ENCODE assay signal across 8 mouse cellular contexts in genomic region chr5:134571730-134572507, GRCm38 (mm10). TPM values are rescaled to one million over a fixed set of nuclear protein-coding genes. Genes with fewer than 3 reads are reported as not detected.
DNase-seq lines count a peak whose midpoint lies in the region; ATAC-seq lines count a peak whose summit lies in the region.

No protein-coding gene starts in this region.

- H3K9ac ChIP-seq in hindbrain, embryonic 12.5 days: peak overlapping the region; percentile 64
- H3K9ac ChIP-seq in limb, embryonic 11.5 days (ENCODE audit: low read length): peak overlapping the region; percentile 58
- peak overlapping the region; percentile 62 for H3K9ac ChIP-seq in stomach, embryonic 16.5 days (ENCODE audit: low read length)

- peak overlapping the region; percentile 43 for H3K4me3 ChIP-seq in hindbrain, embryonic 12.5 days
- peak overlapping the region; percentile 37 for H3K4me3 ChIP-seq in limb, embryonic 11.5 days (ENCODE audit: low read depth, low read length)
- H3K4me3 ChIP-seq in midbrain, embryonic 10.5 days: peak overlapping the region; percentile 57
- H3K4me3 ChIP-seq in stomach, embryonic 16.5 days (replicated peaks; ENCODE audit: low read length): peak overlapping the region; percentile 58

- DNase-seq in left cerebral cortex, adult 18-20 months (ENCODE audit: low spot score in 2 of 2): peak; percentile 44 to 61
- no peak for DNase-seq in left cerebral cortex, adult 11 months (ENCODE audit: low spot score)
- DNase-seq in adrenal gland, postnatal 25 days: peak; percentile 30
- DNase-seq in limb, embryonic 11.5 days (ENCODE audit: low spot score): peak; percentile 76
- DNase-seq in midbrain, embryonic 10.5 days (ENCODE audit: low spot score): peak; percentile 67

- no peaks in the 10 kb centered on the region for H3K36me3 ChIP-seq in hindbrain, embryonic 12.5 days
- H3K36me3 ChIP-seq in limb, embryonic 11.5 days (ENCODE audit: control insufficient read depth, insufficient read depth, low read length): no peaks in the 10 kb centered on the region
- no peaks in the 10 kb centered on the region for H3K36me3 ChIP-seq in midbrain, embryonic 10.5 days
- H3K36me3 ChIP-seq in stomach, embryonic 16.5 days (ENCODE audit: control insufficient read depth, insufficient read depth, low read length): no peaks in the 10 kb centered on the region

- H3K27ac ChIP-seq in hindbrain, embryonic 12.5 days: peak overlapping the region; percentile 79
- H3K27ac ChIP-seq in limb, embryonic 11.5 days (replicated peaks; ENCODE audit: low read depth, low read length): peak overlapping the region; percentile 64
- peak overlapping the region; percentile 81 for H3K27ac ChIP-seq in midbrain, embryonic 10.5 days (replicated peaks)
- peak overlapping the region; percentile 88 for H3K27ac ChIP-seq in stomach, embryonic 16.5 days (ENCODE audit: low read length)

- WGBS in hindbrain, embryonic 12.5 days: 1% methylated on average over 23 of the region's 23 CpGs
- 2% methylated on average over 23 of the region's 23 CpGs for WGBS in limb, embryonic 11.5 days
- 3% methylated on average over 23 of the region's 23 CpGs for WGBS in midbrain, embryonic 10.5 days
- WGBS in stomach, embryonic 16.5 days: under 1% methylated on average over 23 of the region's 23 CpGs

- ATAC-seq in erythroid progenitor cell, adult 5-6 weeks (replicated peaks; ENCODE audit: low FRiP score, poor library complexity, severe bottlenecking): peak; percentile 75
- peak; percentile 78 for ATAC-seq in hindbrain, embryonic 12.5 days (ENCODE audit: low FRiP score)
- peak; percentile 63; the same call in 1 of the 2 replicates for ATAC-seq in limb, embryonic 11.5 days (ENCODE audit: insufficient number of reproducible peaks, low FRiP score, low TSS enrichment, low read depth)
- ATAC-seq in stomach, embryonic 16.5 days (ENCODE audit: insufficient read depth, low FRiP score): peak; percentile 68

- H3K4me1 ChIP-seq in hindbrain, embryonic 12.5 days: peaks cover 15% of the 10 kb centered on the region
- H3K4me1 ChIP-seq in limb, embryonic 11.5 days (ENCODE audit: control insufficient read depth, insufficient read depth, low read length): peaks cover 6% of the 10 kb centered on the region
- H3K4me1 ChIP-seq in midbrain, embryonic 10.5 days: peaks cover 31% of the 10 kb centered on the region
- H3K4me1 ChIP-seq in stomach, embryonic 16.5 days (ENCODE audit: control insufficient read depth, insufficient read depth, low read length): peaks cover 3% of the 10 kb centered on the region

- H3K4me2 ChIP-seq in hindbrain, embryonic 12.5 days (replicated peaks): peak overlapping the region; percentile 71
- H3K4me2 ChIP-seq in limb, embryonic 11.5 days (ENCODE audit: low read depth, severe bottlenecking): peak overlapping the region; percentile 67
- H3K4me2 ChIP-seq in stomach, embryonic 16.5 days (ENCODE audit: low read depth, low read length): peak overlapping the region; percentile 90

- H3K27me3 ChIP-seq in hindbrain, embryonic 12.5 days: no peaks in the 10 kb centered on the region
- H3K27me3 ChIP-seq in limb, embryonic 11.5 days (ENCODE audit: control insufficient read depth, insufficient read depth, low read length): no peaks in the 10 kb centered on the region
- peaks cover 9% of the 10 kb centered on the region for H3K27me3 ChIP-seq in midbrain, embryonic 10.5 days (ENCODE audit: low read depth, poor library complexity, severe bottlenecking)
- no peaks in the 10 kb centered on the region for H3K27me3 ChIP-seq in stomach, embryonic 16.5 days (ENCODE audit: control insufficient read depth, insufficient read depth, low read length)

- no peaks in the 10 kb centered on the region for H3K9me3 ChIP-seq in hindbrain, embryonic 12.5 days (replicated peaks)
- no peaks in the 10 kb centered on the region for H3K9me3 ChIP-seq in limb, embryonic 11.5 days (ENCODE audit: control insufficient read depth, low read length)
- H3K9me3 ChIP-seq in midbrain, embryonic 10.5 days (replicated peaks): 0 out of 2 replicates have a peak, but pooled peaks cover 2% of the 10 kb centered on the region
- H3K9me3 ChIP-seq in stomach, embryonic 16.5 days (replicated peaks; ENCODE audit: control insufficient read depth, low read length): no peaks in the 10 kb centered on the region

RNA-seq across cellular contexts. Expression of gene Rfc2, which starts 9.2 kb away (rescaled TPM):
- total RNA-seq in left cerebral cortex, adult 18-20 months (2021): 10 to 100 TPM; 54.9 to 64.6 TPM
- 46.6 and 60.4 TPM in 2 replicates for total RNA-seq in adrenal gland, postnatal 25 days (2021)
- 83.4 and 101 TPM in 2 replicates for total RNA-seq in erythroid progenitor cell, adult 5-6 weeks (2015; ENCODE audit: low replicate concordance)
- 51.7 and 56.7 TPM in 2 replicates for total RNA-seq in erythroid progenitor cell, adult 5-6 weeks (2017; ENCODE audit: low replicate concordance)
- 226 and 228 TPM in 2 replicates for polyA plus RNA-seq in hindbrain, embryonic 12.5 days (2016; fragmentation: Nextera tagmentation; extraction: Ambion mirVana)
- polyA plus RNA-seq in limb, embryonic 11.5 days (2014; fragmentation: Nextera tagmentation; extraction: Ambion mirVana): 395 and 420 TPM in 2 replicates
- 381 and 432 TPM in 2 replicates for polyA plus RNA-seq in midbrain, embryonic 10.5 days (2016; fragmentation: Nextera tagmentation; extraction: Ambion mirVana)
- polyA plus RNA-seq in stomach, embryonic 16.5 days (2015; fragmentation: Nextera tagmentation; extraction: Ambion mirVana): 197 and 214 TPM in 2 replicates

RNA-seq across cellular contexts. Expression of gene Syna, which starts 11.9 kb away (rescaled TPM):
- under 1 TPM in 1 of 2 experiments, not detected in 1; 0.21 TPM for total RNA-seq in left cerebral cortex, adult 18-20 months (2021)
- not detected in 2 replicates for total RNA-seq in adrenal gland, postnatal 25 days (2021)
- total RNA-seq in erythroid progenitor cell, adult 5-6 weeks (2015; ENCODE audit: low replicate concordance): not detected in 2 replicates
- total RNA-seq in erythroid progenitor cell, adult 5-6 weeks (2017; ENCODE audit: low replicate concordance): not detected in 2 replicates
- polyA plus RNA-seq in hindbrain, embryonic 12.5 days (2016; fragmentation: Nextera tagmentation; extraction: Ambion mirVana): 0.18 and 0.23 TPM in 2 replicates
- not detected in 2 replicates for polyA plus RNA-seq in limb, embryonic 11.5 days (2014; fragmentation: Nextera tagmentation; extraction: Ambion mirVana)
- polyA plus RNA-seq in midbrain, embryonic 10.5 days (2016; fragmentation: Nextera tagmentation; extraction: Ambion mirVana): 0.09 TPM in 2 replicates
- 0.10 TPM in 1 of 2 replicates, not detected in the other for polyA plus RNA-seq in stomach, embryonic 16.5 days (2015; fragmentation: Nextera tagmentation; extraction: Ambion mirVana)

RNA-seq across cellular contexts. Expression of gene Clip2, which starts 19.7 kb away (rescaled TPM):
- total RNA-seq in left cerebral cortex, adult 18-20 months (2021): 100 to 1,000 TPM; 116 to 119 TPM
- 13.9 and 17.8 TPM in 2 replicates for total RNA-seq in adrenal gland, postnatal 25 days (2021)
- 0.84 TPM in 1 of 2 replicates, not detected in the other for total RNA-seq in erythroid progenitor cell, adult 5-6 weeks (2015; ENCODE audit: low replicate concordance)
- total RNA-seq in erythroid progenitor cell, adult 5-6 weeks (2017; ENCODE audit: low replicate concordance): 0.68 and 0.77 TPM in 2 replicates
- 12.6 and 13.0 TPM in 2 replicates for polyA plus RNA-seq in hindbrain, embryonic 12.5 days (2016; fragmentation: Nextera tagmentation; extraction: Ambion mirVana)
- 6.8 and 6.9 TPM in 2 replicates for polyA plus RNA-seq in limb, embryonic 11.5 days (2014; fragmentation: Nextera tagmentation; extraction: Ambion mirVana)
- polyA plus RNA-seq in midbrain, embryonic 10.5 days (2016; fragmentation: Nextera tagmentation; extraction: Ambion mirVana): 4.6 and 6.2 TPM in 2 replicates
- polyA plus RNA-seq in stomach, embryonic 16.5 days (2015; fragmentation: Nextera tagmentation; extraction: Ambion mirVana): 2.9 and 3.5 TPM in 2 replicates

RNA-seq across cellular contexts. Expression of gene Lat2, which starts 42.9 kb away (rescaled TPM):
- total RNA-seq in left cerebral cortex, adult 18-20 months (2021): 1 to 10 TPM; 1.6 to 3.3 TPM
- total RNA-seq in adrenal gland, postnatal 25 days (2021): 2.6 and 3.0 TPM in 2 replicates
- total RNA-seq in erythroid progenitor cell, adult 5-6 weeks (2015; ENCODE audit: low replicate concordance): 4.2 and 9.4 TPM in 2 replicates
- 4.0 and 14.3 TPM in 2 replicates for total RNA-seq in erythroid progenitor cell, adult 5-6 weeks (2017; ENCODE audit: low replicate concordance)
- 3.4 and 5.2 TPM in 2 replicates for polyA plus RNA-seq in hindbrain, embryonic 12.5 days (2016; fragmentation: Nextera tagmentation; extraction: Ambion mirVana)
- polyA plus RNA-seq in limb, embryonic 11.5 days (2014; fragmentation: Nextera tagmentation; extraction: Ambion mirVana): 1.3 and 2.2 TPM in 2 replicates
- polyA plus RNA-seq in midbrain, embryonic 10.5 days (2016; fragmentation: Nextera tagmentation; extraction: Ambion mirVana): 3.6 and 4.6 TPM in 2 replicates
- 3.4 and 3.5 TPM in 2 replicates for polyA plus RNA-seq in stomach, embryonic 16.5 days (2015; fragmentation: Nextera tagmentation; extraction: Ambion mirVana)
